Mouse (Mus musculus) midbrain, embryonic 14.5 days (tissue): Measurements from ENCODE around the gene Tnfrsf1a. TPM values are rescaled to one million over a fixed set of nuclear protein-coding genes. Genes with fewer than 3 reads are reported as not detected.

Experiments used
- ATAC-seq: fragments of 200-750 bp; cut with Nextera tagmentation; 2 replicates; pipeline ENCODE4 v1.8.0; 2017; ENCODE audit warnings: moderate number of reproducible peaks, moderate library complexity; ENCODE audit not compliant: low FRiP score, low TSS enrichment
- DNase-seq: peaks from one replicate; pipeline ENCODE4 v3.0.0-alpha.2; 2015
- H3K27ac ChIP-seq: fragments of 300-500 bp; sonication (generic); replicated peaks from 2 replicates; pipeline ENCODE4 v1.5.1; 2014; ENCODE audit warnings: mild to moderate bottlenecking, low read depth, low read length, moderate library complexity
- H3K27me3 ChIP-seq: fragments of 300-500 bp; sonication (generic); 2 replicates; pipeline ENCODE4 v1.6.1; 2014; ENCODE audit warnings: low read length, control low read depth, mixed read lengths; ENCODE audit not compliant: control insufficient read depth, insufficient read depth
- H3K36me3 ChIP-seq: fragments of 300-500 bp; sonication (generic); 2 replicates; pipeline ENCODE4 v1.6.1; 2014; ENCODE audit warnings: low read length, control low read depth; ENCODE audit not compliant: control insufficient read depth, insufficient read depth
- H3K4me1 ChIP-seq: fragments of 300-500 bp; sonication (generic); 2 replicates; pipeline ENCODE4 v1.6.1; 2014; ENCODE audit warnings: mild to moderate bottlenecking, antibody characterized with exemption, low read length, control low read depth; ENCODE audit not compliant: control insufficient read depth, insufficient read depth
- H3K4me2 ChIP-seq: fragments of 300-500 bp; sonication (generic); 2 replicates; pipeline ENCODE4 v1.6.1; 2014; ENCODE audit warnings: mild to moderate bottlenecking, low read length, moderate library complexity
- H3K4me3 ChIP-seq: fragments of 300-500 bp; sonication (generic); replicated peaks from 2 replicates; pipeline ENCODE4 v1.5.1; 2014; ENCODE audit warnings: low read depth, low read length
- H3K9ac ChIP-seq: fragments of 300-500 bp; sonication (generic); replicated peaks from 2 replicates; pipeline ENCODE4 v1.6.1; 2014; ENCODE audit warnings: mild to moderate bottlenecking, low read length, moderate library complexity
- H3K9me3 ChIP-seq: fragments of 300-500 bp; sonication (generic); 2 replicates; pipeline ENCODE4 v1.6.1; 2016; ENCODE audit warnings: low read length, control low read depth, mixed read lengths; ENCODE audit not compliant: control insufficient read depth
- WGBS: fragments of 180-500 bp; shearing (Covaris S2); extraction: QIAGEN DNeasy Blood & Tissue Kit; methylation state at CpG from one replicate; pipeline ENCODE4 v1.1.7; 2014; 5-methylcytosine and 5-hydroxymethylcytosine counted together
- polyA plus RNA-seq: library from polyadenylated mRNA; unstranded; fragments of >200 nt; fragmentation: Nextera tagmentation; extraction: Ambion mirVana; gene quantifications from 2 replicates; pipeline ENCODE4 v1.2.1, GENCODE M21; 2014

Tnfrsf1a gene
- polyA plus RNA-seq, 1 experiment from 2014 or later, result 13.4 TPM

DNA sequence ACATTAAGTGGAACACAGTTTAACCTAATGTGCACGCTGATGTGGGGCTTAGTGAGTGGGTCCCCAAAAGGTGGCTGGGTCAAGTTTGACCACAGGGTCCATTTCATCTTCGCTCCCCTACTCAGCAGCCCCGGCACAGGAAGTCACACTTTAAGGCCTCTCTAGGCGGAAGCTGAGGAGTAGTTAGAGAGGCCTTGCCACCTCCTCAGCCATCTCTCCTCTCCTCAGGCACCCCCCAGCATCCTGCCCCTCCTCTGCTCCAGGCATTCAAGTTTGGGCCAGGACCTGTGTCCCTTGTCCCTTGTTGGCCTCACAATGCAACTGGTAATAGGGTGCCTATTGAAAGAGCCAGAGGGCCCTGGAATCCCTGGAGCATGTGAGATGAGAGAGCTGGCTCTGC is 4.5 kb downstream of the Tnfrsf1a start:
- peaks cover 26% of the 10 kb centered on the region for H3K4me1 ChIP-seq
- no peaks in the 10 kb centered on the region for H3K9me3 ChIP-seq
- no peak overlapping the region for H3K4me3 ChIP-seq
- ATAC-seq (no peak), DNase-seq (no peak)
- H3K27me3 ChIP-seq, result 0 out of 2 replicates have a peak, but pooled peaks cover 1% of the 10 kb centered on the region
- no peak overlapping the region for H3K27ac ChIP-seq
- no peak overlapping the region for H3K9ac ChIP-seq
- WGBS, result 89% methylated on average over 4 of the region's 4 CpGs
- no peak overlapping the region for H3K4me2 ChIP-seq
- H3K36me3 ChIP-seq, result no peaks in the 10 kb centered on the region

DNA sequence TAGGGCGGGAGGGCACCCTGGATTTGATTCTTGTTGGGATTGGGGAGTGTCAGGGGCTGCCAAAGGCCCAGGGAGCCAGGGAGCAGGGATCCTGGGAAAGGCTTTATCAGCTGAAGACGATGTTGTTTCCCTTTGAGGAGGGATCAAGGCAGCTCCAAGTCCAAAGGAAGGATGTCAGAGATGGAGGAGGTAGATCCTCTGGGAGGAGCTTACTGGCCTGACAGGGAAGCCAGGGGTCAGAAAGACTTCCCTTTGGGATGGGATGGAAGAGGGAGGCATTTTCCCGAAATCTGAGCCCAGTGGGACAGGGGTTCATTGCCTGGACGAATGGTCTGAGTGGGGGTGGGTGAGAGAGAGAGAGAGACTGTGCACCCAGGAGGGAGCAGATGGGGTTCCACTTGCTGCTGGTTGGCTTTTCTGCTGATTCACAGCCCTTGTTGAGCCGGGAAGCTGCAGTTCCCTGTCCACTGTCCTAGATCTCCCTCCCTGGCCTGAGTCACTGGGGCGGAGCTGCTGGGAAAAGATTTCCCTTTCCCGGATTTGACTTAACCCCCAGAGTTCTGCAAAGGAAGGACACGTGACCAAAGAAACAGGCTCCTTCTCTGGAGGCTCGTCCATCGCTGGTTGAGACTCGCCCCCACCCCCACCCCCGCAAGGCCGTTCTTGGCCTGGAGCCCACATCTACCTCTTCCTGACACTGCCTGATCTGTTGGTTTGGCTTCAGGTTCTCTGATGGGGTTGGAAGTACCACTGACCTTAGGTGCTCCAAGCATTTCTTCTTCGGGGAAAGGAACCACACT is 5.4 kb downstream of the Tnfrsf1a start:
- no peak for ATAC-seq
- H3K9me3 ChIP-seq, result no peaks in the 10 kb centered on the region
- 13% methylated on average over 14 of the region's 14 CpGs for WGBS
- no peak overlapping the region for H3K27ac ChIP-seq
- no peak overlapping the region for H3K4me3 ChIP-seq
- no peaks in the 10 kb centered on the region for H3K27me3 ChIP-seq
- H3K36me3 ChIP-seq, result no peaks in the 10 kb centered on the region
- no peak for DNase-seq
- no peak overlapping the region for H3K9ac ChIP-seq
- peaks cover 19% of the 10 kb centered on the region for H3K4me1 ChIP-seq
- H3K4me2 ChIP-seq, result no peak overlapping the region

DNA sequence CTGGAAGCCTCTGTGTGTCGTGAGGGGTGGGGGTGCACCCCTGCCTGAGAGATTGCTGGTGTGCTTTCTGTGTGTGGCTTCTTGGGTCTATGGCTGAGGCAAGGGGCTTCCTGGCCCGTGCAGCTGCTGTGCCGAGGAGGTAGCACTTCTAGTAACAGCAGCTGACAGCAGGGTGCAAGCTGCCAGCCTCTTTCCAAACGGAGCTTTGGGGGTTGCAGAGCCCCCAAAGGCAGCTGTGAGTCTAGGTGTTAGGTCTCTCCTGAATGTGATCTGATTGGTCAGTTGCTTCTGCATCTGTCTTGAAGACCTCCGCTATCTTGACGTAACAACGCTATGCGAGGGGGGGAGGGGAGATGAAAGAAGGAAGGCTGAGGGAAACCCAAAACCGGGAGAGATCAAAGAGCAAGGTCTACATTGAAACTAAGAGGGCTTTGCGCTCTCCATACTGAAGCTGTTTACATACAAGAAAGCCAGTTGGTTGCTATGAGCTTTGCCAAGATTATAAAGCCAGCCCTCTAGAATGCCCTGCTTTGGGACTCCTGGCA is 6.1 kb downstream of the Tnfrsf1a start:
- no peak; the same call in 1 of the 2 replicates for ATAC-seq
- DNase-seq, result peak; percentile 46

GRCm38 (mm10) chr6:125356264-125356663 is 7.1 kb downstream of the Tnfrsf1a start:
- Histone ChIP-seq H3K27ac (no peak overlapping the region), H3K36me3 (no peaks in the 10 kb centered on the region), H3K4me3 (no peak overlapping the region), H3K27me3 (peaks cover 9% of the 10 kb centered on the region), H3K4me1 (peaks cover 15% of the 10 kb centered on the region), H3K9ac (no peak overlapping the region), H3K9me3 (no peaks in the 10 kb centered on the region), H3K4me2 (no peak overlapping the region)
- DNase-seq, result no peak
- 54% methylated on average over 8 of the region's 8 CpGs for WGBS
- no peak for ATAC-seq

More for the DNA sequence above, 6.1 kb downstream of the Tnfrsf1a start:
- Histone ChIP-seq H3K27me3 (no peaks in the 10 kb centered on the region), H3K4me3 (no peak overlapping the region), H3K4me2 (0 out of 2 replicates have a peak overlapping the region, but pooled peaks have one; percentile 16), H3K9me3 (no peaks in the 10 kb centered on the region), H3K9ac (no peak overlapping the region), H3K27ac (no peak overlapping the region), H3K4me1 (peaks cover 13% of the 10 kb centered on the region), H3K36me3 (no peaks in the 10 kb centered on the region)
- 6% methylated on average over 10 of the region's 10 CpGs for WGBS

GRCm38 (mm10) chr6:125357334-125357733 is 8.2 kb downstream of the Tnfrsf1a start:
- H3K4me1 ChIP-seq, result peaks cover 19% of the 10 kb centered on the region
- no peak for ATAC-seq
- no peak for DNase-seq
- no peak overlapping the region for H3K27ac ChIP-seq
- H3K36me3 ChIP-seq, result no peaks in the 10 kb centered on the region
- no peaks in the 10 kb centered on the region for H3K9me3 ChIP-seq
- no peak overlapping the region for H3K4me3 ChIP-seq
- H3K4me2 ChIP-seq, result no peak overlapping the region
- 94% methylated on average over 15 of the region's 15 CpGs for WGBS
- peaks cover 15% of the 10 kb centered on the region for H3K27me3 ChIP-seq
- no peak overlapping the region for H3K9ac ChIP-seq

- peaks cover 23% of the 10 kb centered on the region for H3K4me1 ChIP-seq
- no peak overlapping the region for H3K4me3 ChIP-seq
- no peak overlapping the region for H3K9ac ChIP-seq
- DNase-seq (no peak), ATAC-seq (no peak)
- H3K9me3 ChIP-seq, result no peaks in the 10 kb centered on the region
- H3K27ac ChIP-seq, result no peak overlapping the region
- no peak overlapping the region for H3K4me2 ChIP-seq
- H3K27me3 ChIP-seq, result peaks cover 38% of the 10 kb centered on the region
- H3K36me3 ChIP-seq, result no peaks in the 10 kb centered on the region
- 63% methylated on average over 9 of the region's 9 CpGs for WGBS
These were observed 10.8 kb downstream of the Tnfrsf1a start for GRCm38 (mm10) chr6:125359999-125360398.

GRCm38 (mm10) chr6:125360846-125361245 is 11.7 kb downstream of the Tnfrsf1a start:
- no peaks in the 10 kb centered on the region for H3K9me3 ChIP-seq
- 48% methylated on average over 9 of the region's 9 CpGs for WGBS
- peaks cover 16% of the 10 kb centered on the region for H3K4me1 ChIP-seq
- no peak overlapping the region; the same call in 1 of the 2 replicates for H3K4me2 ChIP-seq
- H3K27ac ChIP-seq, result no peak overlapping the region
- H3K27me3 ChIP-seq, result peaks cover 38% of the 10 kb centered on the region
- H3K9ac ChIP-seq, result no peak overlapping the region
- ATAC-seq (no peak), DNase-seq (no peak)
- no peaks in the 10 kb centered on the region for H3K36me3 ChIP-seq
- H3K4me3 ChIP-seq, result no peak overlapping the region

GRCm38 (mm10) chr6:125361467-125362291 is 12.5 kb downstream of the Tnfrsf1a start:
- peak overlapping the region; percentile 22 for H3K4me3 ChIP-seq
- peak overlapping the region; percentile 55 for H3K4me2 ChIP-seq
- no peaks in the 10 kb centered on the region for H3K9me3 ChIP-seq
- ATAC-seq (peak; percentile 34; the same call in 1 of the 2 replicates), DNase-seq (peak; percentile 74)
- H3K27ac ChIP-seq, result no peak overlapping the region
- H3K27me3 ChIP-seq, result peaks cover 38% of the 10 kb centered on the region
- peaks cover 16% of the 10 kb centered on the region for H3K4me1 ChIP-seq
- no peaks in the 10 kb centered on the region for H3K36me3 ChIP-seq
- no peak overlapping the region; the same call in 1 of the 2 replicates for H3K9ac ChIP-seq
- WGBS, result 7% methylated on average over 38 of the region's 38 CpGs
